Comparison of ENCODE assay signal across 17 mouse cellular contexts in the genomic region with DNA sequence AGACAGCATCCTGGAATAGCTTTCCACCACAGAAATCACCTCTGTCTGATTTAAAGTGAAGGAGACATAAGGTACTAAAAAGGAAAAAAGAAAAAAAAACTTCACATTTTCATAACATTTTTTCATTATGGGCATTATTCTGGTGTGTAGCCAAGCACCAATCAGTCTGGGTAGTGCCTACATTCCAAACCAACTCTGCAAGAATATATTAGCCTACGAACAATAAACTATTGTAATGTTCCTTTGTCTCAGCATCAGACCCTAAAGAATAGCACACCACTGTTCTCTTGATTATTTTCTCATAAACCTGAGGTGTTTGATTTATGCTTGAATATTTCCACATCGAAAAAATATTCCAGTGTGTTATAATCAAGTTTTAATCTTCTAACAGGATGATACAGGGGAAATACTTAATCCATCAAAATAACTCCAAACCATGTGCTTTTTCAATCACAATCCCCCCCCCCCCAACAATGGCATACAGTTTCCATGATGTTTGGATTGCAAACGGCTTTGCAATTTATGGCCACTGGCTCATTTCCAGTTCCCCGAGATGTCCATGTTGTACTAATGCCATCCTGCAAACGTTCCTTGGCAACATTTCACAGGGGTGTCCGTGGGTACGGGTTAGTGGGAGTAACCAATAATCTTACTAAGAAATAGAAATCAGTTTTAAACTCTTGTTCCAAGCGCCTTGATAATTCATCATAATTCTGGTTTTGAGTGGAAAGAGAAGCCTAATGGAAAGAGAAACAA.
"Had no signal": no experiment of that assay in that cellular context is flagged by ENCODE, and none has a peak within 500 bp of the region (broad histone marks: within the 10 kb centered on the region; RNA-seq: fewer than 3 reads in every experiment).

No protein-coding gene starts in this region.

- DNase-seq: kidney, postnatal 14 days; kidney, postnatal 4 days; left cerebral cortex, postnatal 4 days; liver, postnatal 0 days; lung, embryonic 14.5 days; thymus, adult 18-20 months; thymus, postnatal 36 days had no signal

- H3K4me1 ChIP-seq: limb, embryonic 12.5 days; limb, embryonic 15.5 days; megakaryocyte, embryonic 14.5 days; midbrain, embryonic 10.5 days; midbrain, embryonic 13.5 days; neural tube, embryonic 12.5 days; neural tube, embryonic 15.5 days had no signal

- H3K4me2 ChIP-seq: limb, embryonic 12.5 days; limb, embryonic 15.5 days; liver, embryonic 11.5 days; lung, embryonic 14.5 days; midbrain, embryonic 13.5 days; neural tube, embryonic 12.5 days; neural tube, embryonic 15.5 days had no signal

- H3K9me3 ChIP-seq: limb, embryonic 12.5 days; limb, embryonic 15.5 days; midbrain, embryonic 10.5 days; midbrain, embryonic 13.5 days; neural tube, embryonic 12.5 days; neural tube, embryonic 15.5 days had no signal

- H3K36me3 ChIP-seq: limb, embryonic 12.5 days; limb, embryonic 15.5 days; midbrain, embryonic 10.5 days; midbrain, embryonic 13.5 days; neural tube, embryonic 12.5 days; neural tube, embryonic 15.5 days had no signal

- H3K4me3 ChIP-seq: limb, embryonic 12.5 days; limb, embryonic 15.5 days; megakaryocyte, embryonic 14.5 days; midbrain, embryonic 10.5 days; midbrain, embryonic 13.5 days; neural tube, embryonic 12.5 days; neural tube, embryonic 15.5 days had no signal

- H3K27ac ChIP-seq: limb, embryonic 12.5 days; limb, embryonic 15.5 days; liver, embryonic 14.5 days; midbrain, embryonic 10.5 days; midbrain, embryonic 13.5 days; neural tube, embryonic 12.5 days; neural tube, embryonic 15.5 days had no signal

- ATAC-seq: liver, postnatal 0 days; lung, postnatal 0 days; midbrain, embryonic 13.5 days had no signal

- H3K9ac ChIP-seq: limb, embryonic 12.5 days; limb, embryonic 15.5 days; liver, embryonic 14.5 days; liver, postnatal 0 days; lung, embryonic 14.5 days; midbrain, embryonic 13.5 days; neural tube, embryonic 12.5 days; neural tube, embryonic 15.5 days had no signal

- H3K27me3 ChIP-seq: limb, embryonic 12.5 days; limb, embryonic 15.5 days; megakaryocyte, embryonic 14.5 days; midbrain, embryonic 13.5 days; neural tube, embryonic 12.5 days; neural tube, embryonic 15.5 days had no signal
